Mouse (Mus musculus): Measurements from ENCODE around the gene Cherp. TPM values are rescaled to one million over a fixed set of nuclear protein-coding genes. Genes with fewer than 3 reads are reported as not detected.
A peak's percentile ranks its signal among the peaks of the same experiment; 100 is the strongest.

Cherp gene
- 10 to 100 TPM; 19.7 to 26.1 TPM for total RNA-seq (2021)
- long read RNA-seq, experiment 1, transcript Cherp-207 (18 exons, 3,646 nt): major isoform, 17 of 33 reads
- long read RNA-seq, experiment 1, partial matches to known transcripts: 7 of 33 reads
- long read RNA-seq, experiment 1, other reads (novel, unspliced or antisense): 5 of 33 reads
- long read RNA-seq, experiment 2, transcript Cherp-207 (18 exons, 3,646 nt): major isoform, 14 of 23 reads
- long read RNA-seq, experiment 2, partial matches to known transcripts: 6 of 23 reads
- long read RNA-seq, experiment 2, other reads (novel, unspliced or antisense): 3 of 23 reads

DNA sequence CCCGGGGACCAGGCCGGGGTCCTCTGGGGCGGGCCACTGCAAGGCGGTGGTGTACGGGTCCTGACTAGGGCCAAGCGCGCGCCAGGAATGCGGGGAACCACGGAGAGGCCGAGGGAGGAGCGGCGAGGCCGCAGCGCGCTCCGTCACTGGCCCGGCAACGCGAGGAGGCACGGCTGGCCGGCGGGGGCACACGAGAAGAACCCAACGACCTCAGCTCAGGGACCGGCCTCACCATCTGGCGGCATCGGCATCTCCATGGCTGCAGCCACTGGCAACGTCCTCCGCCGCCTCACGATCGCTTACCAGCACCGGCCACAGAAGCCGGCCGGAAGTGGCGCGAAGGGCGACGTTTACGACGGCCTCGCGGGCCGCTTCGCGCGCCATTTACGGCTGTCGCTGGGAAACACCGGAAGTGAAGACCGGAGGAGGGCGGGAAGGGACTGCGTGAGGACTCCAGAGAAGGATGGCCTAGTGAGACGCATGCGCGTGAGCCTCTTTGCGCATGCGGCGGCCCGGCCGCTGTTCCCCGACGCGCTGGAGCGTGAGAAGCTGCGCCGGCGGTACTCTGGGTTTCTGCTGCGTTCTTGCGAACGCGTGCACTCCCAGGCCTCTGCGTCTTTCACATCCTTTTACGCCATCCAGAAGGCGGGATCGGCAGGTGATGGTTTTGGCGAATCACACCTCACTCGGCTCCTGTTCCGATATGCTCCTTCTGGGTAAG lies at the start of gene Cherp:
Gene Cherp, minus strand, starts transcription at position 401 of the 721 bp plus-strand sequence.
- Histone ChIP-seq H3K4me3 (peak within 1 kb of the TSS; percentile 86), H3K27ac (peak within 1 kb of the TSS; percentile 95)
- TF ChIP-seq CTCF (IDR thresholded peaks at IDR 0.05): no peak
- DNase-seq: peak; percentile 98
- intact Hi-C loops (cut with DNase I): no loop called here

DNA sequence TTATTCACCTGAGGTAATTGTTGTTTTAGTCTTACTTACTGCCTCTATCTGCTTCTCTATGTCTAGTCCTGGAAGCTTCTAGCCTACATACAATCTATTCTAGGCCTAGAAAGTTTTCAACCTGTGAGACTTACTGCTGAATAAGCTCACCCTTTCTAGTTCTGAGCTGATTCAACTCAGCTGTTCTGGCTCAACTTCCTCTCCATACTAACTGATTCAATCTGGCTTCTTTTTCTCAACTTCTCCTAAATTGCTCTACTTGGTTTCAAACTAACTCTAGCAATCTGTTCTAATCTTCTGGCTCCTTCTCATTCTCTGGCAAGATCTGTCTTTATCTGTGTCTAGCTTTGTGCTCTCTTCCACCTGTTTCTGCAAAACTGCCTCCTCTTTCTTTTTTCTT lies 46.9 kb upstream of the Cherp start:
- DNase-seq: no peak
- TF ChIP-seq CTCF (IDR thresholded peaks at IDR 0.05): no peak
- intact Hi-C loops (cut with DNase I): no loop called here
- Histone ChIP-seq H3K27ac (no peak overlapping the region), H3K4me3 (no peak overlapping the region)

DNA sequence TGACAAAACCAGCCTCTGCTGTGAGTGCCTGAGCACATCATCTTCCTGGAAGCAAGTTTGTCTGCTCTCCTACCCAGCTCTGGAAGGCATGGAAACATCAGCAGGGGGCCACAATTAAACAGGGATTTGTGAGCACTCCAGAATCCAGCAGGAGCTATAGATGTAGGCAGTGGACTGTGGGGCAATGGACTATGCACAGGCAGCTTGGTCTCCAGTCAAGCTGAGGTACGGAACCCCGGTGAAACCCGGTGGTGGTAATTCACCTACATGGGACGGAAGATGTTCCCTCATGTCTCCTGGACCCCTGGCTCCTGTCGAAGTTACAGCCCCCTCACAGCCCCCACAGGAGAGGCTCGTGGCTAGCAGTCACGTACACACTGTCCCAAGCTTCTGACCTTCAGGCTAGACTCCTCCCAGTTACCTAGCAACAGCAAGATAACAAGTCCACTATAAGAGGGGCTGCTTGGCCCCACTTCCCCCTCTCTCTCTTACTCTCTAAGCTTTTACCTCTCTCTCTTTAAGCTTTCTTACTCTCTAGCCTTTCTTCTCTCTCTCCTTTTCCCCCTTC lies 42.5 kb upstream of the Cherp start:
- intact Hi-C loops (cut with DNase I): no loop called here
- TF ChIP-seq CTCF (IDR thresholded peaks at IDR 0.05): no peak
- H3K27ac ChIP-seq: peak overlapping the region; percentile 31; the same call in 1 of the 2 replicates
- no peak overlapping the region for H3K4me3 ChIP-seq
- no peak for DNase-seq

DNA sequence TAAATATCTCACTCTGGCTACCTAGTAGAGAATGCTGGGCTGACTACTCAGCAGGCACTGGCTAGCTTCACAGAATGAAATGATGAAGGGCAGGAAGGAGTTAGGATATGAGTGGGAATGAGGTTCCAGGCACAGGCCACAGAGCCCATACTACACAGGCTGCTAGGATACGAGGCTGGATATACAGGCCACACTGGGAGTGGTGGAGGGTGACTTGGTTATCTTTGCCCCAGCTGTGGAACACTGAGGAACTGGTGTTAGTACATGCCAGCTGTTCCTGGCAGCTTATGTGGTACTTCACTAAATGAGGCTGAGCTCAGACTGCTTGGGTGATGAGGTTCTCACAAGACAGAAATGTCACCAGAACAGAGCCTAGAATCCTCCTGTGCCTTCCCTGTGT lies 38.1 kb upstream of the Cherp start:
- no peak for TF ChIP-seq CTCF (IDR thresholded peaks at IDR 0.05)
- intact Hi-C loops (cut with DNase I): no loop called here
- H3K27ac ChIP-seq: peak overlapping the region; percentile 85
- no peak for DNase-seq
- H3K4me3 ChIP-seq: no peak overlapping the region

DNA sequence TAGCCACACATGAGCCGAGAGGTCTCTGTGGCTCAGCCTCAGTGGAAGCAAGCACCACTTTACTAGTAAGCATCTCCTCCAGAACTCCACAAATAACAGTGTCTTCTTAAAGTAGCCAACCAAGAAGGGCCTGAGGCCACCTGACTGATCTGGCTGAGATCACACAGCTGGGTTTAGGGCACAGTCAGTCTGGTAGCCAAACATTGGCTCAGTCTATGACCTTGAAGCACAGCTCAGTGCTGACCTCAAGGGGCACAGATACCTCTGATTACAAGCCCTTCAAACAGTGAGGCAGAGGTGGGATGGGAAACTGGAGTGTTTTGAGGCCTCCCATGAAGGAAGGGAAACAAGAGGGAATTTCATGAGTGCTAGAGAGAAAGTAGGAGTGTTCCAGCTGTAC lies 37.6 kb upstream of the Cherp start:
- Histone ChIP-seq H3K4me3 (peak overlapping the region; percentile 29), H3K27ac (peak overlapping the region; percentile 85)
- intact Hi-C loops (cut with DNase I): no loop called here
- TF ChIP-seq CTCF (IDR thresholded peaks at IDR 0.05): no peak
- DNase-seq: peak; percentile 41

DNA sequence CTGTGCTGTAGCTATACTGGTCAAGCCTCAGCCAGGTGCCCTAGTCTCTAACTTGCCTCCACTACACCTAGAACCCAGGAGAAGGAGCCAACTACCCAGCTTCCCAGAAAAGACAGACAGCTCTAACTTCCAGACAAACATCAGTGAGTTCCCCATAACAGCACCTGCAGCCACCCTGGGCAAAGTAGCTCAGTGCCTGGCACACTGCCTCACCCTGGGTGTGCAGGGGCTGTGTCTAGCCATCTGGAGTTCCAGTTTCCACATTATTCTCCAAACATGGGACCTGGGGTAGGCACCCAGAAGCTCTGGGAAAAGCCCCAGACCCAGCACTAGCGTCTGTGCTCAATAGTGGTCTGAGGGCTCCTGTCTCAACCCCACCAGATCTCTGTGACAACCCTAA lies 32.5 kb upstream of the Cherp start:
- Histone ChIP-seq H3K27ac (peak overlapping the region; percentile 31; the same call in 1 of the 2 replicates), H3K4me3 (no peak overlapping the region)
- intact Hi-C loops (cut with DNase I): no loop called here
- no peak for DNase-seq
- TF ChIP-seq CTCF (IDR thresholded peaks at IDR 0.05): no peak

DNA sequence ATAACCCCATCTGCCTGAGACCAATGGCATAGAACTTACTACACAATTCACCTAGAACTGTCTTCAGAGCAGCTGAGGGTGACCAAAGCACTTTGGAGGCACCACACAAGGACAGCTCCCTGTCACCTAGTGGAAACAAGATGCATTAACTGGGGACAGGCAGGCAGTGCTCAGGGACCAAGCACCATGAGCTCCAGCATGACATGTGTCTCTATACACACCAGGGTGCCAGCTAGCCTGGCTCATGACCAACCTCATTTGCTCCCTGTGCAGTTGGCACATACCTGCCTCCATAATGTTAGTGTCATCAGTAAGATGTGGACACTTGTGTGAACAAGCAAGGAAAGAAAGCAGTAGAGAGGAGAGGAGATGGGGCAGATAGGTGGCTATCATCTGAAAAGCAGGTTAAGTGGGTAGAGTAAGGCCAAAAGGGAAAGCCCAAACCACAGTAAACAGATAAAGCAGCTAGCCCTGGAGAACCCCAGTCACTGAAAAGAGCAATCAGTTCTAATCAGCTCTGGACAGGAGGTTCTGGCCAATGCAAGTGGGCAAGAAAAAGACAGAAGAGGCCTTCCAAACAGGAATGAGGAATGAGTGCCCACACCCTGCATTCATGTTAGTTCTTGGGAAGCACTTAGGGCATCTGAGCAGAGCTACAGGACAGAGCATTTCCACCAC lies 29.8 kb upstream of the Cherp start:
- DNase-seq: no peak
- intact Hi-C loops (cut with DNase I): no loop called here
- peak overlapping the region; percentile 97 for H3K27ac ChIP-seq
- TF ChIP-seq CTCF (IDR thresholded peaks at IDR 0.05): no peak; the same call in 1 of the 2 replicates
- H3K4me3 ChIP-seq: no peak overlapping the region

DNA sequence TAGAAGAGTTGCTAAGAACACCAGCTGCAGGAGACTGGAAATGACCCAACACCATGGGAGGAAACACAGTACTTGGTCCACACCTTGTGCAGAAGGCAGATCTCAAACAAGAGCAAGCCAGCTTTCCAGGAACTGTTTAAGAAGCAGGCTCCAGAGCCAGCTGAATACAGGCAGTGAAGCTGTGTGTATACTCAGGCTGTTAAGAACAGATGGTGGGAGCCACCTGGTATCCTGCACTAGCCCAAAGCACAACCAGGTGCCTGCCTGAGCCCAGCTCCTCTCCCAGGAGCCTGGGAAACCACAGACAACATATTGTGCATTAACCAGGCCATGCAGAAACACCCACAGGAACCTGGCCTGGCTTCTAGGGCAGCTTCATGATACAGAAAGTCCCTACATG lies 29.1 kb upstream of the Cherp start:
- DNase-seq: no peak
- no peak for TF ChIP-seq CTCF (IDR thresholded peaks at IDR 0.05)
- Histone ChIP-seq H3K4me3 (no peak overlapping the region), H3K27ac (peak overlapping the region; percentile 97)
- intact Hi-C loops (cut with DNase I): no loop called here

DNA sequence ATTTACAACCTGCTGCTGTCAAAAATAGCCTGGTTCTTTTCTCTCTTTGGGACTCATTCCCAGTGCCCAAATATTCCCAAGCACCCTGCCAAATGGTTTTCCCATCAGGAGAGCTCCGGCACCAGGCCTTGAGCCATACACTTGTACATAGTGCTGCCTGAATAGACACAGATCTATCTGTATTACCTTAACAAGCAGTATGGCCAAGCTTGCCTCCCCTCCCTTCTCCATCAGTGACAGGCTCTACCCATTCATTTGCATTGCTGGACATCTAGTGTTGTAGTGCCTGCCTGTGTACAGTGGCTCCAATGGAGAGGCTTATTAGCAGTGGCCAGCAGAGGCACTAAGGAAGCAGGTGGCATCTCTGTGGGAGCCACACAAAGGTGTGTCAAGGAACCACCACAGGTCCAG lies 25.5 kb upstream of the Cherp start:
- intact Hi-C loops (cut with DNase I): no loop called here

DNA sequence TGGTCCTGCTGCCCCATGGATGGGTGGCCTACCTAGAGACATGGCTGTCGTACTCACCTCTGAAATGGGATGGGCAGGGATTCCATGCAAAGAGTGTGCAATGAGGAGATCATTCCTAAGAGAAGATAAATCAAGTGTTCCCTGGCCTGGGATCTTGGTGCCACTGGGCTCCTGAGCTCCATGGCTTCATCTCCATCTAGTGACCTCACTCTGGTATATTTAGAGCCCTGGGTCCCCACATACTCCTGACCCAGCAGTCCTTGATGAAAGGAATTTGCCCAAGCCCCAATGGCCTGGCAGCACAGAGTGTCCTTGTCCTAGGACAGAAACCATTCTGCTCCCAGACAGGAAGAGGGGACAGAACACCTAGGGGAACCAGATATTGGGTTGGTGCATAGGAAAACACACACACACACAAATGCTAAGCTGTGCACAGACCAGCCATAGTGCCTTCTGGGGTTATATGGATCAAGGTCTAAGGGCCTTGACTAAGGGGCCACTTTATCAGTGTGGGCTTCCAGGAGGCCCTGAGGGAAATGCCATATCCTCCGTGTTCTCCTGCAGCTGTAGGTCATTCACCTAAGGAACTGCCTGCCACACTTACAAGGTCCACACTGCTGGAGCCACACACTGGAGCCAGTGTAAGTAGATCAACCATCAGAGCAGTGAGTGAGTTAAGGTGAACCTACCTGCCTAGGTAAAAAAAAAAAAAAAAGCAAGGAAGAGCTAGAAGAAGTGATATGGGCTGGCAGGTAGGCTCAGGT lies 24.7 kb upstream of the Cherp start:
- Histone ChIP-seq H3K4me3 (peak overlapping the region; percentile 59), H3K27ac (peak overlapping the region; percentile 97)
- no peak for TF ChIP-seq CTCF (IDR thresholded peaks at IDR 0.05)
- intact Hi-C loops (cut with DNase I): loop anchor here (1.0 to 10.0 kb wide), 2 partner anchors 73 to 725 kb away; partner anchors contain the start of gene Tmem38a
- DNase-seq: peak; percentile 86

More for the DNA sequence above, 25.5 kb upstream of the Cherp start:
- peak; percentile 54 for DNase-seq
- Histone ChIP-seq H3K27ac (peak overlapping the region; percentile 97), H3K4me3 (peak overlapping the region; percentile 56)
- no peak for TF ChIP-seq CTCF (IDR thresholded peaks at IDR 0.05)

DNA sequence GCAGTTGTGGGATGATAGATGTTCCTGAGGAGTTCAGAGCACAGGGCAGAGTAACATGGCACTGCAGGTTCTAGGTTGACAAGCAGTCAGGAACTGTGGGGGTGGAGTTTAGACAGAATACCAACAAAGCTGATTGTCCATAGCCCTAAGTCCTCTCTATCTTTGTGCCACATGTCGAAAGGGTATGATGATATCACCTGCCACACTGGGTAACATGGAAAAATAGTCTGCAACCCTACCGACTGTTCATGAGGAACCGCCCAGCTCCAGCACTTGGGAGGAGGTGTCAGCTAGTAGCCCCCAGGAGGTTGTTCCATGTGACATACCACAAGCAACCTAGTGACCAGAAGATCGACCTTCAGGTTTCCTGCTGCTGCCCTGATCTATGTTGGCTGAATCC lies 23.5 kb upstream of the Cherp start:
- peak; percentile 43 for DNase-seq
- H3K27ac ChIP-seq: peak overlapping the region; percentile 97
- peak overlapping the region; percentile 59 for H3K4me3 ChIP-seq
- intact Hi-C loops (cut with DNase I): loop anchor here (10.0 kb wide), 1 partner anchor 726 kb away; no protein-coding TSS in a partner anchor
- no peak for TF ChIP-seq CTCF (IDR thresholded peaks at IDR 0.05)

DNA sequence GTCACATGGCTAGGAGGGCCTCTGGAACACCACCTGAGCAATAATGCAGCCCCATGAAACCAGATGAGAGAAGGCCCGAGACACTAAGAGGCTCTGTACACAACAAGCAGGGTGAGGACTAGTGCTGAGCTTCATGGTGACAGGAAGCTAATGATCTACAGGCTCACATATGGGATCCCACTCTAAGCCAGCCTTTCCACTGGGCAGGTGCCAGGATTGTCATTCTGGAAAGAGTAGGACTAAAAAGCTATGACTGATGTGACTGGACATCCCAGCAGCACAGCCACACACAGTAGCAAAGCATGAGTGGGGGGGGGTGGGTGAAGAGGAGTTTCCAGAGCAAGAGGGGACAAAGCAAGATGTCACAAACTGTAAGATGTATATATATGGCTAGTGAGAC lies 22.9 kb upstream of the Cherp start:
- DNase-seq: no peak
- peak overlapping the region; percentile 97 for H3K27ac ChIP-seq
- intact Hi-C loops (cut with DNase I): loop anchor here (10.0 kb wide), 1 partner anchor 727 kb away; no protein-coding TSS in a partner anchor
- no peak for TF ChIP-seq CTCF (IDR thresholded peaks at IDR 0.05)
- H3K4me3 ChIP-seq: peak overlapping the region; percentile 59
